Mouse (Mus musculus) brain, embryonic 14.5 days (tissue): ENCODE measurements at regions not wholly inside any gene's neighbourhood (a gene's known extent, or its start where the extent isn't known, plus 50 kb on each side); places are given as distances from the start of the nearest gene placed in this dataset.

Experiments used
- CTCF ChIP-seq: fragments of 200-500 bp; IDR thresholded peaks from 2 replicates; pipeline ENCODE4 v1.5.1; 2012; ENCODE audit warnings: inconsistent platforms, mild to moderate bottlenecking, moderate library complexity, borderline replicate concordance; ENCODE audit not compliant: insufficient read depth, insufficient read length; ENCODE audit errors: extremely low read depth
- POLR2A ChIP-seq: fragments of 200-500 bp; IDR thresholded peaks from 2 replicates; pipeline ENCODE4 v1.6.1; 2012; ENCODE audit warnings: mild to moderate bottlenecking, inconsistent platforms, borderline replicate concordance; ENCODE audit not compliant: poor library complexity, insufficient read depth, insufficient read length, severe bottlenecking; ENCODE audit errors: extremely low read depth

DNA sequence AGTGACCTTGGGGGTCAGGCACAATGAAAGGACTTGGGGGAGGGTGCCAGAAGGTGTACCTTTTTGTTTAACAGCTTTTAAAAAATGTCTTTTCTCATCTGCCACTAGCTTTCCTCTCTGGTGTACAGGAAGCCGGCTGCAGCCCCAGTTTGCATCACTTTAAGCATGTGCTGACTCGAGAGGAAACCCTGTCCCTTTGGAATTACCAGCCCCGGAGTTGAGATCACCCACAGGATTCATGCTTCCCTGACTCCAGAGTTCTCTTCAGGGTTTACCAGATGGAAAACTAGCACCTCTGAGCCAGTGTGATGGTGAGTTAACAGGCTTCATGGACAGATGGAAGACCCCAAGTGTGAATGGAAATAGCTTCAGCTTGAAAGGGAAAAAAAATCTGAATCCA is 68.3 kb downstream of the Naa11 start:
- TF ChIP-seq POLR2A, result no peak
- no peak for TF ChIP-seq CTCF
